Mouse (Mus musculus): ENCODE measurements around the gene Abca8b.
A peak's percentile ranks its signal among the peaks of the same experiment; 100 is the strongest.
"Not testable (repeated sequence)": the region's sequence is repeated elsewhere in the genome, so short reads cannot be mapped to it uniquely, and the experiment has no call there.

Abca8b gene

DNA sequence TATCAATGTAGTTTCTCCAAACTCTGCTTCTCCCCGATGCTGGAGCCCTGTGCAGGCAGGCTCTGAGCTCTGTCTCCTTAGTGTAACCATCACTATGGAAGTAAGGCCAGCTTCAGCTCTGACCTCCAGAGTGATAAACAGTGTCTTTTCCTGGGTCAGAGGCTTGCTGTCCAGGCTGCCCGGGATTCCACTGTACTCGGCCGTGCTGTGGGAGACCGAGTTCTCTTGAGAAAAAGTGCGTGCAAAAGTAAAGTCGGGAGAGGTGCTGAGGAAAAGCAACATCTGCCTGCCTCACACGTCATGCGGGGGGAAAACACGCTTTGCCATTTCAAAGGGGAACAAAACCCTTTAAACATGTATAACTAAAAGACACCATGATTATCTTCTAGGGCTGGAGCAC, 79.0 kb downstream of the Abca8b start:
- no peak for DNase-seq (ENCODE audit: extremely low read depth, low read depth)

DNA sequence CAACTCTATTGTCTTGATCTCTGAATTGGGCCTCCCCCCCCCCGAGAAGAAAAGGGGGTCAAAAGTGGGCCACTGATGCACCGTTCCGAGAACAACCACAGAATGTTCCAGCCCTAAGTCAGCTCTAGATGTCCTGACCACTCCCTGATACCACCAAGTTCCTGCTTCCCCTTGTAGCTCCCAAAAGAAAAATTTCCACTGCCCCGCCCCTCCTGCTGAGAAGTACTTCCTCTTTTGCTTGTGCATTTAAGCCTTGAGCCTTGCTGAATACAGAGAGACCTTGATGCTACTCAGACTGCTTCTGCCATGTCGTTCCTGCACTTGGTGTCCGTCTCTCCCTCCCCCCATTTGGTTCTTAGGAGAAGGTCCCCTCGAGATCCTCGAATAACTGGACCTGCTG, 82.5 kb downstream of the Abca8b start:
- peak; percentile 12 for DNase-seq (ENCODE audit: extremely low read depth, low read depth)

DNA sequence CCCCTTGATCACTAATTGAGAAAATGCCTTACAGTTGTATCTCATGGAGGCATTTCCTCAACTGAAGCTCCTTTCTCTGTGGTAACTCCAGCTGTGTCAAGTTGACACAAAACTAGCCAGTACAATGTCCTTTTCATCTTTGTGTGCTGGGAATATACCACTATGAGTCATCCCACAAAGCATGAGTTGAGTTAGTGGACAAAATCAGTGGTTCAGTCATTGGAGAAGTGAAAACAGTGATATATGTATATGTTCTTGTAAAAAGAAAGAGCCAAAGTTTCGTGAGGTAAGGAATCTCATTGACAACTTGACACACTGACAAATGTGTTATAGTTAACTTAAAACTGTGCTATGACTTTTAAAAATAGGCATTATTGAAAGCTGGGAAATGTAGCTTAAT, 83.5 kb downstream of the Abca8b start:
- DNase-seq (ENCODE audit: extremely low read depth, low read depth), result not testable (repeated sequence)

DNA sequence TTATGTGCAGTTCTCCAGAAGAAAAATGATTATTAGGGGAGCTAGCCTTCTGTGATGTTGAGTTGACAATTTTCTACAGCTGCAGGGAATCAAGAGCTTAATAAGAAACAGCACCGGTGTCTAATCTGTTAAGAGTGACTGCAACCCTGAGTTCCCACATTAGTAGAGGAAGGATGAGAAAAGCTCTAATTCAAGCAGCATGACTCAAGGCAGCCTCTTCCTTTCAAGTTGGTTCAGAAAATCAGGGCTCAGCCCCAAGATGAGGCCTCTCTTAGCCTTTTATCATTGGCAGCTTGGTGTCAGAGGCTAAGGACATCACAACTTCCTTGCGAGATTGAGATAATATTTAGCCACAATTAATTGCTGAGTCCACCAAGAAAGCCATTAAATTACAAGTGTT, 85.8 kb downstream of the Abca8b start:
- no peak for DNase-seq (ENCODE audit: extremely low read depth, low read depth)

GRCm38 (mm10) chr11:109908207-109909031, 87.2 kb downstream of the Abca8b start:
- no peak for DNase-seq (ENCODE audit: extremely low read depth, low read depth)

DNA sequence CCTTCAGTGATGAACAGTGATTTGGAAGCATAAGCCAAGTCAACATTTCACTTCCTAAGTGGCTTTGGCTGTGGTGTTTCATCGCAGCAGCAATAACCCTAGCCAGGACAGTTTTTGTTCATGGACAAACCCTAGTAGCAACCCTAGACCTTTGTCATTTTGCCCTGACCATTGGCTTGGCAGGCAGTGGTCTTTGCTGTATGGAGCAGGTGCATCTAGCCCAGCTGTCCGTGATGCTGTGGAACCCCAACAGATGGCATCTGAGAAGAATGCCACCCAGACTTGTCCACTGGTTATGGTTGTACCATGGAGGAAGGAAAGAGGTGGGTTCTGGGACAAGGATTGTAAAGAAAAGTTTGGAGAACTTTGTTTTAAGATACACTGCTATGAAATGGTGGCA, 88.1 kb downstream of the Abca8b start:
- DNase-seq (ENCODE audit: extremely low read depth, low read depth), result no peak

- DNase-seq (ENCODE audit: extremely low read depth, low read depth), result no peak
These were observed 92.7 kb downstream of the Abca8b start for GRCm38 (mm10) chr11:109902616-109903598.

- DNase-seq (ENCODE audit: extremely low read depth, low read depth), result no peak
These were observed 95.0 kb downstream of the Abca8b start for GRCm38 (mm10) chr11:109900491-109901241.

- DNase-seq (ENCODE audit: extremely low read depth, low read depth), result no peak
These were observed 96.7 kb downstream of the Abca8b start for GRCm38 (mm10) chr11:109898791-109899467.

DNA sequence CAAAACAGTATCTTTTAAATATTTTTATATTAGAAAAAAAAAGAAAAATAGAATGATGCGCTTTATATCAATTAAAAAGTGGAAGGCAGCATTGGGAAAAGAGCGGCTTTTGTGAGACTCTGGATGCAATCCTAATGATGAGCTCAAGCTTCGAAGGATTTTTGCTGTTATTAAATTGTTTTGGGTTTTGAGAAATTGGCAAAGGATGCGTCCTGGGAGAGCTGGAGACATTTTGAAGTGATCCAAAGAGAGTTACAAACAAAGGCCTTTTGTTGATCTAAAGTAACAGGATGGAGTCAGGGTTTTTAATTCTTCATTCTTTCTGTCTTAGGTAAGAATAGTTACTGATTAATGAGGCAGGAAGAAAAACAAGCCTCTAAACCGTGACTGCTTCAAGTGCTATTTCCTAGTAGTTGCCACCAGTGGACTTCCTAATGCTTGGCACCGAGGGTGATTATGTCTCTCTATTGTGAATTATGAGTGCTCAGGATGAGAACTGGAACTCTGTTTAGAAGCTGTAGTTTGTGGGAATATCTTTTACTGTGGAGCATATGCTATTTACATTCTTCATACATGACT, 99.6 kb downstream of the Abca8b start:
- no peak for DNase-seq (ENCODE audit: extremely low read depth, low read depth)

GRCm38 (mm10) chr11:109895496-109895895, 100.1 kb downstream of the Abca8b start:
- no peak for DNase-seq (ENCODE audit: extremely low read depth, low read depth)

DNA sequence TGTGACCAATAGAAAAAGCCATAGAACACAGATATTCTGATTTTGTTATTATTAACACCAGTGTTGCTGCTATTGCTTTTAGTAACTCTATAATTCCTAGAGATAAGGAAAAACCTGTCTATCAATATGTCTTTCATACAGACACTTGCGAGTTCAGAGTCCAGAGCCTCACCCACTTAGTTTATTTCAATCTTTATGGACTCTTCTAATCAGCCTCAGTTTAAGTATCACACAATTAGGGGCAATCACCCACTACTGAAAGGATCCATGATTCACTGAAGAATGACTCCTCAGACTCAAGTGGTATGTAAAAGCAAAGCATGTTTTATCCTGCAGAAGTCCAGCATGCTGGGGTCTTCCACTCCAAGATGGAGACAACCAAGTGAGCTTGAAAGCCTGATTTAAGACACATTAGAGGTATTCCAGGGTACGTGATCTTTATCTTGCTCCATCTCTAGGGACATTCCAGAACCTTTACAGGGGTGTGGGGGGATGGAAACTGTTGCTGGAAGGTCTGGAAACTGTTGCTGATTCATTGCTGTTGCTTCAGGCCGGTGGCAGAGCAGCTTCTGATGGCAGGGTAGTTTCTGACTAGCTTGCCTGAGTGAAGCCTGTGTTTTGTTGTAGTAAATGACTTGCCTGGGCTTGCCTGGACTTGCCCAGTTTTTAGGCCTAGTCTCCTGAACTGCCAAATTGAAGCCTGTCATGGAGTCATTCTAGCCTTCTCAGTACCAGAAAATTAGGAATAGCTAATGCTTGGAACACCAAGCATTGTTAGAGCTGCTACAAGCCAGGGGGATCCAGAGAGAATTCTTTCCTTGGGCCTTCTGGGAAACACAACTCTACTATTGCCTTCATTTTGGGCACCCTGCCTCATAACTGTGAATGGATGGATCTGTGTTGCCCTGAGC, 101.5 kb downstream of the Abca8b start:
- no peak for DNase-seq (ENCODE audit: extremely low read depth, low read depth)

- no peak for DNase-seq (ENCODE audit: extremely low read depth, low read depth)
These were observed 103.7 kb downstream of the Abca8b start for GRCm38 (mm10) chr11:109891989-109892386.

GRCm38 (mm10) chr11:109891371-109891988, 104.2 kb downstream of the Abca8b start:
- DNase-seq (ENCODE audit: extremely low read depth, low read depth), result no peak

- no peak for DNase-seq (ENCODE audit: extremely low read depth, low read depth)
These were observed 106.0 kb downstream of the Abca8b start for GRCm38 (mm10) chr11:109889595-109889994.

DNA sequence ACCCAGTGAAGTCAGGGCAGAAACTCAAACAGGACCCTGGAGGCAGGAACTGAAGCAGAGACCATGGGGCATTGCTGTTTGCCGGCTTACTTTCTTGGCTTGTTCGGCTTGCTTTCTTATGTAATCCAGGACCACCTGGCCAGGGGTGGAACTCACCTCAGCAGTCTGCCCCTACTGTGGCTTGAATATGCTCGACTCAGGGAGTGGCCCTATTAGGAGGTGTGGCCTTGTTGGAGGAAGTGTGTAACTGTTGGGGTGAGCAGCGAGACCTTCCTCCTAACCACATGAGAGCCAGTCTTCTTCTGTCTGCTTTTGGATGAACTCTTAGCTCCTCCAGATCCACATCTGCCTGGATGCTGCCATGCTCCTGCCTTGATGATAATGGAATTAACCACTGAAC, 108.9 kb downstream of the Abca8b start:
- DNase-seq (ENCODE audit: extremely low read depth, low read depth), result no peak

GRCm38 (mm10) chr11:109885521-109885920, 110.1 kb downstream of the Abca8b start:
- no peak for DNase-seq (ENCODE audit: extremely low read depth, low read depth)

DNA sequence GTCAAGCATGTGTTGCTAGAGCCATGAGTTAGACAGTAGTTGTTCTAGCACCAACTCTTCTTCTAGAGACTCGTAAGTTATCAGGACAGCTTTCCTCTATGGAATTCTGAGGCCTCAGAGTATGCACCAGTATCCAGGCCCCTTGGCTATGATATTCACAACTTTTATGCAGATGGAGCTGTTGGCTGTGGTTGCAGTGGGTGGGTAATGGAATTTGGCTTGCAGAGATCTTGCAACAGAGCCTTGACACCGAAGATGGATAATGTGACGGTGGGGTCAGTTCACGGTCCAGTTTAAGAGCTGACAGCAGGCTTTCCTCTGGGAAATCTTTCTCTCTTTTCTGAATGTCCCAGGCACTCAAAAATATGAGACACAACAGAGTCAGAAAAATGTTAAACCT, 110.8 kb downstream of the Abca8b start:
- DNase-seq (ENCODE audit: extremely low read depth, low read depth), result no peak

DNA sequence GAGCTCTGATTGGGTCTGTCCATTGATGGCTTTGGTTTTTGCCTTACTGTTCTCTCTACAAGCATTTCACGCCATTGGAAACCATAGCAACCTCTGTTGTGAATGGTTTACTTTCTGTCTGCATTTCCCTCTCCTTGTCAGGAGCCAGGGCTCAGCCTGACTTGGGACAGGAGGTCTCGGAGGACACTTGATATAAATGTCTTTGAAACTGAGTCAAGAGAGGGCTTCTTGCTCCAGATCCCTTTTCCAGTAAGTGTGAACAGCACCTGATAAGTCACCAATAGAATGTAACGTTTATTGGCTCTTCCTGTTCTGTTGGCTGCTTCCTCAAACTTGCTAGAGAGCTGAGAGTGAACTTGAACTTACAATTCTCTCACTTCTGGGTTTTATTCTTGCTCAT, 111.5 kb downstream of the Abca8b start:
- no peak for DNase-seq (ENCODE audit: extremely low read depth, low read depth)
